Mouse (Mus musculus): ENCODE data around the gene Kif2c. TPM values are rescaled to one million over a fixed set of nuclear protein-coding genes. Genes with fewer than 3 reads are reported as not detected.
"Not testable (repeated sequence)": the region's sequence is repeated elsewhere in the genome, so short reads cannot be mapped to it uniquely, and the experiment has no call there.

The Kif2c gene
- polyA plus RNA-seq, 1 experiment from 2014 or later: 56.1 TPM

DNA sequence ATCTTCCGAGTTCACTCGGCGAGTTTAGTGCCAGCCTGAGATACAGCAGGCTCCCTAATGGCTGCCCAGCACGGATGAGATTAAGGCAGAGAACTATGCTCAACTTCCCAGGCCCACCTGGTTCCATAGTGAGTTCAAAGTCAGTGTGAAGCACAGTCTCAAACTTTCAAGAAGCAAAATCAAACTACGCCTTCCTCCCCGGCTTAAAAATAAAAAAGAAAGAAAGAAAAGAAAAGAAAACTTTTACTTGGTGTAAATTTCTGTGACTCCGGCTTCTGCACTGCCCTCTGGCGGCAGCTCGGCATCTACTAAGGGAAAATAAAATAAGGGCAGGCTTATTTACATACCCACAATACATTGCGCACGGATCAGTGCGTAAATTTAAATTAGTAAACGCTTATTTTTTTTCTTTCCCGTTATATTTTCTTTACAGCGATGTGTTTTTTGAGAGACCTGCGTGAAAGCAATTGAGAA lies 7.0 kb upstream of the Kif2c start:
- DNase-seq (ENCODE audit: low spot score): peak; percentile 92

- no peak for DNase-seq (ENCODE audit: low spot score)
Observed at GRCm38 (mm10) chr4:117188969-117189368, 6.5 kb upstream of the Kif2c start.

DNA sequence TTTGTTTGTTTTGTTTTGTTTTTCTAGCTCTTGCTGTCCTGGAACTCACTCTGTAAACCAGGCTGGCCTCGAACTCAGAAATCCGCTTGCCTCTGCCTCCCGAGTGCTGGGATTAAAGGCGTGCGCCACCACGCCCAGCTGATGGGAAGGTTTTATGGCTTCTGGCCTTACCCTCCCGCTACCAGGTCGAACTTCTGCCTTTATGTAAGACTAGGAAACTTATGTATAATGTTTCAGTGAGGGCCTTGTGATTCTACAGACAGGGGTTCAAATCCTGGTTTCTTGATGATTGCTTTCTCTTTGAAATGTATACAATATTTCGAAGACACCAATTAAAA lies 289 bp upstream of the Kif2c start:
- not testable (repeated sequence) for DNase-seq (ENCODE audit: low spot score)

GRCm38 (mm10) chr4:117169936-117170335 lies 12.5 kb downstream of the Kif2c start:
- no peak for DNase-seq (ENCODE audit: low spot score)

DNA sequence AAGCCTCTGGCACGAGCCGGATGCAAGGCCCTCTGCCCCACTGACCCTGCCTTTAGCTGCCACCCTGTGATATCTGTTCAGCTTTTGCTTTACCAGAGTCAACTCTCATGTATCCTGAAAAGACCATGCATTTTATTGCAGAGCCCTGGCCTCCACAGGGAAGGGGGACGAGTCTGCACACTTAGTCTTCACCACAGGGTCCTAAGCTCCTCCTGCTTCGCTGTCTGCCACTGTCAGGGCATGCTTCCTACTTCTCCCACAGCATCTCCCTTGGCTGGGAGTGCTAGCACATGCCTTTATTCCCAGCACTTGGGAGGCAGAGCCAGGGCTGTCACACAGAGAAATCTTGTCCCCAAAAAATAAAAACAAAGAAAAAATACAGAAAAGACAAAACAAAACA lies 21.3 kb downstream of the Kif2c start:
- no peak for DNase-seq (ENCODE audit: low spot score)

DNA sequence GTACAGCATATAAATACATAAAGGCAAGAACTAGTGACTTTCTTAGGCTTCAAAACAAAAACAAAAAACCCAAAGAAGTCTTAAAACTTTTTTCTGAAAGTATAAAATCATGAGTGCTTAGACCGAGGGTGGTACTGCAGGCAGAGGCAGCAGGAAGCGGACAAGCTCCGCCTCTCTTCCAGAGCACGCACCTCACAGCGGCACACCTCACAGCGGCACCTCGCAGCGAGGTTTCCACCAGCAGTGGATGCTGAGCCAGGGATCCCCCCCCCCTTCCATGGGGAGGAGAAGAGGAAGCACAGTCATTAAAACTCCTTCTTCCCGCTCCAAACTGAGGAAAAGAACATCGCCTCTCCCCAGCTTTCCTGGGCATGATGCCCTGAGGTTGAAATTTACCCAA lies 22.8 kb downstream of the Kif2c start:
- DNase-seq (ENCODE audit: low spot score): no peak

DNA sequence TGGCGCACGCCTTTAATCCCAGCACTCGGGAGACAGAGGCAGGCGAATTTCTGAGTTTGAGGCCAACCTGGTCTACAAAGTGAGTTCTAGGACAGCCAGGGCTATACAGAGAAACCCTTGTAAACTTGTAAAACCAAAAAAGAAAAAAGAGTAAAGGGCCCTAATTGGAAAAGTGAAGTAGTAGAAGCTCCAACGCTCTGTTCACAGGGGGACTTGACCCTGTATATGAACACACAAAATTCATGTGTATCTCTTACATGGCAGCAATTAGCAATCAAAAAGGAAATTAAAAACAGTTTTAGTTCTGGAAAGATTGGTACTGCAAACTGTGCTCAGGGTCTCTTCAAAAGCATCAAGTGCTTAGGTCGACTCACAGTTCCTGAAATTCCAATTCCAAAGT lies 26.1 kb downstream of the Kif2c start:
- DNase-seq (ENCODE audit: low spot score): no peak

GRCm38 (mm10) chr4:117155792-117156355 lies 26.6 kb downstream of the Kif2c start, which contains the start of gene Rps8:
Rps8 (minus strand) TSS chr4:117156243.
- peak; percentile 84 for DNase-seq (ENCODE audit: low spot score)

DNA sequence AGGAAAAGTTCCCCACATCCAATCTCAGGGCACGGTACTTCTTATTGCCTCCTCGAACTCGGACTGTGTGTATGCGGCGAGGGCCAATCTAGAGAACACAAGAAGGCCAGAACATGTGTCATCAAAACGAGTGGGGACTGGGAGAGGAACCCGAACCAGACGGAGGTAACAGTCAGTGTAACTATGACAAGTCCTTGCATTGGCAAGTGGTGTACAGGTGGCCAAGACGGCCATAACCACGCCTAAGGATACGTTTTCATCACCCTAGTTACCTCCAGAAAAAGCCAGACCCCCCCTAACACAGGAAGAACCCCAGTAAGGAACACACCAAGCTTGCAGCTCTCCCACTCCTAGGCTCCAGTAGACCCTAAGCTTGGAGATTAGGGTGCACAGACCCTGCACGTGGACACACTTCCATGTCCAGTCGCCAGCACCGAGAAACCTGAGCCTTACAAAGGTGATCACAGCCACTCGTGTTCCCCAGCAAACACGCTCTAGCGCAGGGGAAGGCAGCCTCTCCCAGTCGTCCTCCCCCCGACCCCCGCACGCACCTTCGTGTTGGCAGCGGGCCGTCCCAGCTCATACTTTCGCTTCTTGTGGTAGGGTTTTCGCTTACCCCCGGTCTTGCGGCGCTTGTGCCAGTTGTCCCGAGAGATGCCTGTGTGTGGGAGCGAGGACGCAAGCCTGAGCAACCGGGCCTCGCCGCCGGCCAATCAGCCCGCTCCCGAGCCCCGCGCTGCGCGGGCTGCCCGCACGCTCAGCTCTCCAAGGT lies 27.2 kb downstream of the Kif2c start:
- DNase-seq (ENCODE audit: low spot score): peak; percentile 17

DNA sequence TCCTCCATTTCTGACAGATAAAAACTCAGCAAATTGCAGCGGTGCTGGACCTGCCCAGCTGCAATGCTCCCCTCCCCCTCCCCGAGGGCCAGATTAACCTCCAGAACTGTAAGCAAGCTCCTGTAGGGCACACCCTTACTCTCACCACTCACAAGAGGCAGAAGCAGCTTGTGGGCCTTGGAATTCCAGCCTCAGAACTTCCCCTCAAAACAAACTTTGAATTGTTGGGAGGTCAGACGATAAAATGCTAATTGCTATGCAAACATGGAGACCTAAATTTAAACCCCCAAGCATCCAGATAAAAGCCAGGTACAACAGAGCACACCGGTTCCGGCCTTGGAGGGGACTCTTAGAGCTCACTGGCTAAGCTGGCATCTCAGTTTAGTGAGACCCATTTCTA lies 29.7 kb downstream of the Kif2c start:
- no peak for DNase-seq (ENCODE audit: low spot score)

DNA sequence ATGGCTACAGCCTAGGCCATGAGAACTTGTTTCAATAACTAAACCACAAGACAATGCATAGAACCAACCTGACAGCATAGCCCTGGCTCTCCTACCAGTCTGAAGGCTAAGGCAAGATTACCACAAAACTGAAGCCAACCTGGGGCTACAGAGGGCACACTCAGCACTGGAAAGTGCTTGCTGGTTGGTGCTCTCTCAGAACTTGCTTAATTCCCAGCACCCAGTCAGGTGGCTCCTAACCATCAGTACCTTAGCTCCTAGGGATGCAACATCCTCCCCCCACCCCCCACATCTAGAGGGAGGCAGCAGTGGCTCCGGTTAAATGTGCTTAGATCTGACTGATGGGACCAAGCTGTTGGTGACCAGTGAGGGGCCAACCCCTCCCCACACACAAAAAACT lies 31.0 kb downstream of the Kif2c start:
- DNase-seq (ENCODE audit: low spot score): no peak

- DNase-seq (ENCODE audit: low spot score): no peak
Observed at GRCm38 (mm10) chr4:117150212-117150733, 32.2 kb downstream of the Kif2c start.

DNA sequence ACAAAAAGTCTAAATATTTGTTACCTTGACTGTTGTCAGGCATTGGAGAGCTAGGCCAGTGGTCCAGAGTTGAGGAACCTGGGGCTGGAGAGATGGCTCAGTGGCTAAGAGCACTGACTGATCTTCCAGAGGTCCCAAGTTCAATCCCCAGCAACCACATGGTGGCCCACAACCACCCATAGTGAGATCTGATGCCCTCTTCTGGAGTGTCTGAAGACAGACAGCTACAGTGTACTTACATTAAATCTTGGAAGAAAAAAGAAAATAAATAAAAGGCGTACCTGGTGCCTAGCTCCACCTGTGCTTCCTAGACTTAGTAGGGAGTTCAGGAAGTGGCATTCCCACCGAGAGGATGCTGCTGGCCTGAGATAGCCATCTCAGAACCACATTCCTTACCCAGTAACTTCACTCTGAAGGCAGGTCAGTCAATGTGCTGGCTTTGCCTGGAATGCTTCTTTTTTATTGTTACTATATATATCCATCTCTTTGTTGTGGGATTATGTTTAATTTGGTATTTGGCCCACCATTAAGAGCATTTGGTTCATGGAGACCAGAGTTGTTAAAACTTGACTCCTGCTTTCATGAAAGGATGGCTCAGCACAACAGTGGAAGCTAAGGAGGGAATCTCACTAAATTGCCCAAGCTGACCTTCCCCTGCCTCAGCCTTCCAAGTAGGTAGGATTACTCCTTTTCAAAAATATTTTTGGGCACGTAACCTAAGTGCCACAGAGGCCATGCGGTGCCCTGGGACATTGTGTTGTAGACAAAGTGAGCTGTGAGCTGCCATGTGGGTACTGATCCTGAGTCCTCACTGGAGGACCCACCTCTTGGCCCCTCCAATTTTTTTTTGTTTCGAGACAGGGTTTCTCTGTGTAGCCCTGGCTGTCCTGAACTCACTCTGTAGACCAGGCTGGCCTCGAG lies 32.9 kb downstream of the Kif2c start:
- DNase-seq (ENCODE audit: low spot score): no peak

DNA sequence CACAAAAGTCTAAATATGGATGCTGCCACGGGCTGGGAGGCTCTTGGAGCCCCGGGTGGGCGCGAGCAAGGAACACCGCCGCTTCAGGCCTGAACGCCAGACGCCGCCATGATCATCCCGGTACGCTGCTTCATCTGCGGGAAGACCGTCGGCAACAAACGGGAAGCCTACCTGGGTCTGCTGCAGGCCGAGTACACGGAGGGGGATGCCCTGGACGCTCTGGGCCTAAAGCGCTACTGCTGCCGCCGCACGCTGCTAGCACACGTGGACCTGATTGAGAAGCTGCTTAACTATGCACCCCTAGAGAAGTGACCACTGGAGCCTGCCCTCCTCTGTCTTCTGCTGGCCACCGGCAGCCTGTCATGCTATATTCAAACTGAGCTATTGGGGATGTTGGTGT lies 33.6 kb downstream of the Kif2c start:
- DNase-seq (ENCODE audit: low spot score): no peak

GRCm38 (mm10) chr4:117148047-117148713 lies 34.3 kb downstream of the Kif2c start:
- DNase-seq (ENCODE audit: low spot score): no peak

DNA sequence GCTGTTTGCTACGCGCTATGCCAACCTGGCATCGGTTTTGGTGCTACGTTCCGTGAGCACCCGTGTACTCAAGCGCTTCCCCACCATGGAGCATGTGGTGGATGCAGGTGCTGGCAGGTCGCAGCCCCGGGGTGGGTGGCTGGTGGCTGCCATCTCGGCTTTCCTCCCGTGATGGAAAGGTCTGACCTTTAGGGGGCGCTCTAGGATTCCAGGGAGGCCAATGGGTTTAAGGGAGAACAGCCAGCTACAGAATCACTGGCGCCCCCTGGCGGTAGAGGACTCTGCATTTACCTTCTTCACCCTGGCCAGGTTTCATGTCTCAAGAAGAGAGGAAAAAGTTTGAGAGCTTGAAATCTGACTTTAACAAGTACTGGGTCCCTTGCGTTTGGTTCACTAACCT lies 36.3 kb downstream of the Kif2c start:
- peak; percentile 93 for DNase-seq (ENCODE audit: low spot score)

DNA sequence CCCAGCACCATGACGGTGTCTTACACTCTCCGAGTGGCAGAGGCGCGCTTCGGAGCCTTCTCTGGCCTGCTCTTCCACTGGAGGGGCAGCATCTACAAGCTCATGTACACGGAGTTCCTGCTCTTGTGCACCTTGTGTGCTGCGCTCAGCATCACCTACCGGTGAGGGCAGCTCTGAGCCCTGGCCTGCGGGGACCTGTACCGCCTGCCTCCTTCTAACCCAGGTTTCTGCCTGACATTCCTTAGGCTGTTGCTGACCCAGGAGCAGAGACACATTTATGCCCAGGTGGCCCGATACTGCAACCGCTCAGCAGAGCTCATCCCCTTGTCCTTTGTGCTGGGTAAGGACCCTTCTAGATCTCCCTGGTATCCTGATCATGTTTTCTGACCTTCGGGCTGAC lies 37.2 kb downstream of the Kif2c start:
- DNase-seq (ENCODE audit: low spot score): no peak

DNA sequence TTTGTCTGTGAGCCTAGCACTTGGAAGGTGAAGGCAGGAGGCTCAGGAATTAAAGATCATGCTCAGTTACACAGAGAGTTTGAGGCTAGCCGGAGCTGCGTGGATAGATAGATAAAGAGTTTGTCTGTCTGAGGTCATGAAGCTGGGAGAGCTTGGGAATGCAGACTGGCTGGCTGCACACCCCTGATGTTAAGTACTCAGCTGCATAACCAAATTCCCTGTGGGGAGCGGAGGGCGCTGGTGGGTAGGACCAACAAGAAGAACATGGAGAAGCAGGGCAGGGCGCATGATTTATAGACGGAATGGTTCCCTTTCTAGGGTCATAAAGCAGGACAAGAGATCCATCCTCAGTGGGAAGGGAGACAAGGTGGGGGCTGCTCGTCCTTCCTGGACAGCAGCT lies 39.4 kb downstream of the Kif2c start:
- no peak for DNase-seq (ENCODE audit: low spot score)

- no peak for DNase-seq (ENCODE audit: low spot score)
Observed at GRCm38 (mm10) chr4:117140613-117141012, 41.8 kb downstream of the Kif2c start.

- peak; percentile 75 for DNase-seq (ENCODE audit: low spot score)
Observed at GRCm38 (mm10) chr4:117139217-117139612, 43.2 kb downstream of the Kif2c start.

Measured in thymus, postnatal 0 days (tissue).